Mouse (Mus musculus): Measurements from ENCODE around the gene Dalrd3. TPM values are rescaled to one million over a fixed set of nuclear protein-coding genes. Genes with fewer than 3 reads are reported as not detected.

The Dalrd3 gene
- polyA plus RNA-seq (2014; fragmentation: Nextera tagmentation; extraction: Ambion mirVana): 257 and 258 TPM in 2 replicates

- H3K36me3 ChIP-seq (ENCODE audit: control insufficient read depth, insufficient read depth, low read length): peaks cover 38% of the 10 kb centered on the region
- H3K9me3 ChIP-seq (ENCODE audit: control insufficient read depth, low read length): no peaks in the 10 kb centered on the region
- peak within 1 kb of the TSS; percentile 46 for H3K4me3 ChIP-seq (ENCODE audit: low read depth, low read length)
- H3K4me2 ChIP-seq (ENCODE audit: low read depth, low read length): peak within 1 kb of the TSS; percentile 71
- ATAC-seq (ENCODE audit: low read depth): peak; percentile 76
- no peaks in the 10 kb centered on the region for H3K27me3 ChIP-seq (ENCODE audit: control insufficient read depth, insufficient read depth, low read length)
- peak within 1 kb of the TSS; percentile 35 for H3K27ac ChIP-seq (ENCODE audit: low read depth, low read length)
- peaks cover 33% of the 10 kb centered on the region for H3K4me1 ChIP-seq (ENCODE audit: control insufficient read depth, insufficient read depth, low read length)
- 6% methylated on average over 42 of the region's 42 CpGs for WGBS
- peak within 1 kb of the TSS; percentile 53 for H3K9ac ChIP-seq (replicated peaks; ENCODE audit: low read depth, low read length)
Measured at GRCm38 (mm10) chr9:108569381-108570206, at the start of gene Dalrd3. TSS of gene Dalrd3 (plus strand) at chr9:108569886.

DNA sequence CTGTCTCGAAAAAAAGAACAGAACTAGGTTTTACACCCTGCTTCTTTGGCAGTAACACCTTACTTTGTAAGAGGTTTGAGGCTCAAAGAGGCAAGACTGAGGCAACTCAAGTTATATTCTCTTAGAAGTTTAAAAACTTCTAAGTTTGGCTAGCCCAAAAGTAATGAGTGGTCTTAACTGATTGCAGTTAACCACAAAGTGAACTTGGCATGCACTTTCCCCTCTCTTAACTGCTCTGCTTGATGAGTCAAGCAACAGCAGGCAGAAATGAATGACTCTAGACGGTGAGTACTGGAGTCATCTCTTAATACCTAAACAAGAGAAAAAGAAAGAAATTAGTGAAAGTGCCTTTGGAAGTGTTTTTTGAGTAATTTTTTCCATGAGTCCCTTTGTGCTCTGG lies 48.1 kb upstream of the Dalrd3 start:
- Histone ChIP-seq H3K4me3 (ENCODE audit: low read depth, low read length) (no peak overlapping the region), H3K9ac (replicated peaks; ENCODE audit: low read depth, low read length) (no peak overlapping the region), H3K4me2 (ENCODE audit: low read depth, low read length) (no peak overlapping the region), H3K36me3 (ENCODE audit: control insufficient read depth, insufficient read depth, low read length) (no peaks in the 10 kb centered on the region), H3K27me3 (ENCODE audit: control insufficient read depth, insufficient read depth, low read length) (no peaks in the 10 kb centered on the region), H3K27ac (ENCODE audit: low read depth, low read length) (no peak overlapping the region), H3K4me1 (ENCODE audit: control insufficient read depth, insufficient read depth, low read length) (peaks cover 17% of the 10 kb centered on the region), H3K9me3 (ENCODE audit: control insufficient read depth, low read length) (no peaks in the 10 kb centered on the region)
- 87% methylated on average over 2 of the region's 2 CpGs for WGBS
- no peak for ATAC-seq (ENCODE audit: low read depth)

DNA sequence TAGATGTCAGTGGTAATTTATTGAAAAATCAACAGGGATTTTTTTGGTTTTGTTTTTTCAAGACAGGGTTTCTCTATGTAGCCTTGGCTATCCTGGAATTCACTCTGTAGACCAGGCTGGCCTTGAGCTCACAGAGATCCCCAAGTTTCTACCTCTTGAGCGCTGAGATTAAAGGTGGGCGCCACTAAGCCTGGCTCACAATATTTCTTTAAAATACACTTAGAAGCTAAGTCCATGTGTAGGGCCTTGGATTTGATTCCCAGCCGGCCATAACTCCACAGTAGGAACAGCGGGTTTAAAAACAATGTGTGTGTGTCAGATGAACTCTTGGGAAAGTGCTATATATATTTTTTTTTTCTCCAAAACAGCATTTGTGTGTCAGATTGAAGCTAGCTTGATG lies 46.3 kb upstream of the Dalrd3 start:
- Histone ChIP-seq H3K9me3 (ENCODE audit: control insufficient read depth, low read length) (no peaks in the 10 kb centered on the region), H3K36me3 (ENCODE audit: control insufficient read depth, insufficient read depth, low read length) (peaks cover under 1% of the 10 kb centered on the region; the same call in 1 of the 2 replicates), H3K4me1 (ENCODE audit: control insufficient read depth, insufficient read depth, low read length) (peaks cover 17% of the 10 kb centered on the region), H3K9ac (replicated peaks; ENCODE audit: low read depth, low read length) (no peak overlapping the region), H3K27me3 (ENCODE audit: control insufficient read depth, insufficient read depth, low read length) (no peaks in the 10 kb centered on the region), H3K27ac (ENCODE audit: low read depth, low read length) (no peak overlapping the region), H3K4me2 (ENCODE audit: low read depth, low read length) (no peak overlapping the region), H3K4me3 (ENCODE audit: low read depth, low read length) (no peak overlapping the region)
- no peak for ATAC-seq (ENCODE audit: low read depth)
- 97% methylated on average over 4 of the region's 4 CpGs for WGBS

DNA sequence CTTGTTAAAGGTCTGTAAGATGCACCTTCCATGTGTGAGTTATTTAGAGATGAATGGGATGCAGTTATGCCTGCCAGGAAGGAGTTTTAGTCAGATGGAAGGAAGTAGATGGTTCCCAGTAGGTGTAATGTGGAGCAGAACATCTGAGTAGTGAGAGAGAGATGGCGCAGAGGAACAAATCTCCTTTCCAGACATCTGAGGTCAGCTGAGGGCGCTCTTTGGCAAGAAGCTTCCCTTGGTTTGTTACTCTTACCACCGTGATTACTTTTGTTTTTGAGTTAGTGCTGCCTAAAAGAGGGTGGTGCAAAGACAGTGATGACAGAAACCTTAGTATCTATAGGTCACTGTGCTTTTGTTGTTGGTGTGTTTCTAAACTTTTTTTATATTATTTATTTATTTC lies 44.3 kb upstream of the Dalrd3 start:
- 86% methylated on average over 3 of the region's 3 CpGs for whole genome bisulfite sequencing
- no peak overlapping the region for H3K9ac ChIP-seq (replicated peaks; ENCODE audit: low read depth, low read length)
- H3K4me1 ChIP-seq (ENCODE audit: control insufficient read depth, insufficient read depth, low read length): peaks cover 1% of the 10 kb centered on the region; the same call in 1 of the 2 replicates
- no peak overlapping the region for H3K27ac ChIP-seq (ENCODE audit: low read depth, low read length)
- H3K4me3 ChIP-seq (ENCODE audit: low read depth, low read length): no peak overlapping the region
- H3K36me3 ChIP-seq (ENCODE audit: control insufficient read depth, insufficient read depth, low read length): peaks cover 20% of the 10 kb centered on the region
- no peak for ATAC-seq (ENCODE audit: low read depth)
- no peaks in the 10 kb centered on the region for H3K27me3 ChIP-seq (ENCODE audit: control insufficient read depth, insufficient read depth, low read length)
- no peaks in the 10 kb centered on the region for H3K9me3 ChIP-seq (ENCODE audit: control insufficient read depth, low read length)
- H3K4me2 ChIP-seq (ENCODE audit: low read depth, low read length): no peak overlapping the region

DNA sequence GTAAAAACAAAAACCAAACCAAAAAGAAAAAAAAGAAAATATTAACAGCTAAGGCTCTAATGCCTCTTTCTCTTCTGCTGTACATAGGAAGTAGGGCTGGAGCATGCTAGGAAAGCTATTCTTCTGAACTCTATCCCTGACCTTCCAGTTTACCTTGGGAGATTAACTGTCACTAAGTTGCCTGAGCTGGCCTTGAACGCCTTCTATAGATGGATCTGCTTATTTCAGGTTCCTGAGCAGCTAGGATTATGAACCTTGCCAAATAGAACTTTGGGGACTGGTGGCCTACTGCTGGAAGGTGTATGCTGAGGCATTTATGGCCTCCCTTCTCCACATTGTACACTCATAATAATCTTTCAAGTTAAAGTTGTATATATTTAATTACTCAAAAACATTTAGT lies 38.7 kb upstream of the Dalrd3 start:
- H3K9me3 ChIP-seq (ENCODE audit: control insufficient read depth, low read length): no peaks in the 10 kb centered on the region
- H3K4me3 ChIP-seq (ENCODE audit: low read depth, low read length): no peak overlapping the region
- H3K27ac ChIP-seq (ENCODE audit: low read depth, low read length): no peak overlapping the region
- H3K4me2 ChIP-seq (ENCODE audit: low read depth, low read length): no peak overlapping the region
- peaks cover 64% of the 10 kb centered on the region for H3K36me3 ChIP-seq (ENCODE audit: control insufficient read depth, insufficient read depth, low read length)
- H3K4me1 ChIP-seq (ENCODE audit: control insufficient read depth, insufficient read depth, low read length): no peaks in the 10 kb centered on the region
- no peaks in the 10 kb centered on the region for H3K27me3 ChIP-seq (ENCODE audit: control insufficient read depth, insufficient read depth, low read length)
- 100% methylated on average over 1 of the region's 1 CpGs for whole genome bisulfite sequencing
- no peak for ATAC-seq (ENCODE audit: low read depth)
- H3K9ac ChIP-seq (replicated peaks; ENCODE audit: low read depth, low read length): no peak overlapping the region

GRCm38 (mm10) chr9:108531496-108531895 lies 38.2 kb upstream of the Dalrd3 start:
- Histone ChIP-seq H3K9me3 (ENCODE audit: control insufficient read depth, low read length) (no peaks in the 10 kb centered on the region), H3K4me1 (ENCODE audit: control insufficient read depth, insufficient read depth, low read length) (no peaks in the 10 kb centered on the region), H3K9ac (replicated peaks; ENCODE audit: low read depth, low read length) (no peak overlapping the region), H3K4me3 (ENCODE audit: low read depth, low read length) (no peak overlapping the region), H3K36me3 (ENCODE audit: control insufficient read depth, insufficient read depth, low read length) (peaks cover 69% of the 10 kb centered on the region), H3K27me3 (ENCODE audit: control insufficient read depth, insufficient read depth, low read length) (no peaks in the 10 kb centered on the region), H3K27ac (ENCODE audit: low read depth, low read length) (no peak overlapping the region), H3K4me2 (ENCODE audit: low read depth, low read length) (no peak overlapping the region)
- no peak for ATAC-seq (ENCODE audit: low read depth)
- 98% methylated on average over 1 of the region's 1 CpGs for whole genome bisulfite sequencing

- no peak overlapping the region for H3K4me2 ChIP-seq (ENCODE audit: low read depth, low read length)
Measured at GRCm38 (mm10) chr9:108540846-108541245, 28.8 kb upstream of the Dalrd3 start.

GRCm38 (mm10) chr9:108545986-108546385 lies 23.7 kb upstream of the Dalrd3 start:
- ATAC-seq (ENCODE audit: low read depth): no peak
- Histone ChIP-seq H3K9ac (replicated peaks; ENCODE audit: low read depth, low read length) (no peak overlapping the region), H3K36me3 (ENCODE audit: control insufficient read depth, insufficient read depth, low read length) (peaks cover 35% of the 10 kb centered on the region), H3K27ac (ENCODE audit: low read depth, low read length) (no peak overlapping the region), H3K4me1 (ENCODE audit: control insufficient read depth, insufficient read depth, low read length) (no peaks in the 10 kb centered on the region), H3K4me2 (ENCODE audit: low read depth, low read length) (no peak overlapping the region), H3K27me3 (ENCODE audit: control insufficient read depth, insufficient read depth, low read length) (no peaks in the 10 kb centered on the region), H3K4me3 (ENCODE audit: low read depth, low read length) (no peak overlapping the region), H3K9me3 (ENCODE audit: control insufficient read depth, low read length) (no peaks in the 10 kb centered on the region)
- WGBS: 98% methylated on average over 3 of the region's 3 CpGs

More at GRCm38 (mm10) chr9:108540846-108541245, 28.8 kb upstream of the Dalrd3 start:
- H3K4me3 ChIP-seq (ENCODE audit: low read depth, low read length): no peak overlapping the region
- H3K9me3 ChIP-seq (ENCODE audit: control insufficient read depth, low read length): no peaks in the 10 kb centered on the region
- peaks cover 43% of the 10 kb centered on the region for H3K36me3 ChIP-seq (ENCODE audit: control insufficient read depth, insufficient read depth, low read length)
- H3K27ac ChIP-seq (ENCODE audit: low read depth, low read length): no peak overlapping the region
- no peaks in the 10 kb centered on the region for H3K27me3 ChIP-seq (ENCODE audit: control insufficient read depth, insufficient read depth, low read length)
- no peaks in the 10 kb centered on the region for H3K4me1 ChIP-seq (ENCODE audit: control insufficient read depth, insufficient read depth, low read length)
- H3K9ac ChIP-seq (replicated peaks; ENCODE audit: low read depth, low read length): no peak overlapping the region
- ATAC-seq (ENCODE audit: low read depth): no peak

DNA sequence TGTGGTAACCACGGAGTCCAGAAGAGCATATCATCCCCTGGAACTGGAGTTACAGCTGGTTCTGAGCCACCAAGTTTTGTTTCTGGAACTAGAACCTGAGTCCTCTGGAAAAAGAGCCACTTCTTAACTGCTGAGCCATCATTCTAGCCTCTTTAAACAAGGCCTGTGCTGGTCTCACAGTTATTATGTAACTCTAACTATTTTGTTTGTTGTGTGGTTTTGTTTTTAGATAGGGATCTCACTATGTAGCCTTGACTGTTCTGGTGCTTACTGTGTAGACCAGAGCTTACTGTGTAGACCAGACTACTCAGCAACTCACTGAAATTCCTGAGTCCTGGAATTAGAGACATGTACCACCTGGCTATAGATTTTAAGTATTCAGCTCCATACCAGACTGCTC lies 22.8 kb upstream of the Dalrd3 start:
- Histone ChIP-seq H3K4me1 (ENCODE audit: control insufficient read depth, insufficient read depth, low read length) (no peaks in the 10 kb centered on the region), H3K27me3 (ENCODE audit: control insufficient read depth, insufficient read depth, low read length) (no peaks in the 10 kb centered on the region), H3K9me3 (ENCODE audit: control insufficient read depth, low read length) (no peaks in the 10 kb centered on the region), H3K4me3 (ENCODE audit: low read depth, low read length) (no peak overlapping the region), H3K4me2 (ENCODE audit: low read depth, low read length) (no peak overlapping the region), H3K27ac (ENCODE audit: low read depth, low read length) (no peak overlapping the region), H3K9ac (replicated peaks; ENCODE audit: low read depth, low read length) (no peak overlapping the region), H3K36me3 (ENCODE audit: control insufficient read depth, insufficient read depth, low read length) (peaks cover 33% of the 10 kb centered on the region)
- ATAC-seq (ENCODE audit: low read depth): no peak
- WGBS: 93% methylated on average over 1 of the region's 1 CpGs

All from neural tube, embryonic 14.5 days (tissue).